Mouse (Mus musculus) E14TG2a.4 (cell line): ENCODE data around the gene Oscar.
"Not testable (repeated sequence)": the region's sequence is repeated elsewhere in the genome, so short reads cannot be mapped to it uniquely, and the experiment has no call there.

Source experiments
- H3K27me3 ChIP-seq: 2 replicates; pipeline ENCODE4 v1.6.1; 2014; ENCODE audit warnings: low read length, control low read depth; ENCODE audit not compliant: insufficient read depth
- H3K36me3 ChIP-seq: 2 replicates; pipeline ENCODE4 v1.6.1; 2014; ENCODE audit warnings: low read length, control low read depth; ENCODE audit not compliant: insufficient read depth
- H3K4me1 ChIP-seq: replicated peaks from 2 replicates; pipeline ENCODE4 v1.6.1; 2014; ENCODE audit warnings: low read depth, low read length, control low read depth
- H3K4me3 ChIP-seq: replicated peaks from 2 replicates; pipeline ENCODE4 v1.5.1; 2014; ENCODE audit warnings: mild to moderate bottlenecking, low read length
- H3K9me3 ChIP-seq: 2 replicates; pipeline ENCODE4 v1.6.1; 2014; ENCODE audit warnings: low read length, control low read depth
- CTCF ChIP-seq: conservative IDR thresholded peaks from 2 replicates; pipeline ENCODE4 v1.5.1; 2014; ENCODE audit warnings: low read length
- NANOG ChIP-seq: IDR thresholded peaks from 2 replicates; pipeline ENCODE4 v1.6.1; 2014; ENCODE audit warnings: borderline replicate concordance, low read length, mixed read lengths
- POU5F1 ChIP-seq: IDR thresholded peaks from 2 replicates; pipeline ENCODE4 v1.6.1; 2014; ENCODE audit warnings: low read length, borderline replicate concordance

Gene Oscar

DNA sequence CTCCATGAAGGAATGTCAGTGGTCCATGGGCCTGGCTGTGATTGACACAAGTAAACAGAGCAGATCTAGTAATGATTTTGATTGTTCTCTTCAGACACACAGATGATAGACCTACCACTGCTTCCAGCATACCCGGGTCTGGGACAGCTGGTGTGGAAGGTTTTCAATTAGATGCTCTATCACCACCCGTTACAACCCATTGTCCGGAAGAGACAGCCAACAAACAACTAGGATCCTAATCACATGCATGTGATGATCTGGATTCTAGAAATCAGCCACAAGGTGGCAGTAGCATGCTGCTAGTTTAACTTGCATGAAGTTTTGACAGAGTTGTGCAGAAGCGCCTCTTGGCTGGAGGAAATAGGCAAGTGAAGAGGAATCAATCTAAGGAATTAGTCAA, 14.8 kb downstream of the Oscar start:
- TF ChIP-seq POU5F1 (no peak), NANOG (no peak), CTCF (peak; percentile 79)
- Histone ChIP-seq H3K36me3 (no peaks in the 10 kb centered on the region), H3K4me1 (peaks cover 12% of the 10 kb centered on the region), H3K9me3 (no peaks in the 10 kb centered on the region), H3K4me3 (no peak overlapping the region), H3K27me3 (no peaks in the 10 kb centered on the region)

DNA sequence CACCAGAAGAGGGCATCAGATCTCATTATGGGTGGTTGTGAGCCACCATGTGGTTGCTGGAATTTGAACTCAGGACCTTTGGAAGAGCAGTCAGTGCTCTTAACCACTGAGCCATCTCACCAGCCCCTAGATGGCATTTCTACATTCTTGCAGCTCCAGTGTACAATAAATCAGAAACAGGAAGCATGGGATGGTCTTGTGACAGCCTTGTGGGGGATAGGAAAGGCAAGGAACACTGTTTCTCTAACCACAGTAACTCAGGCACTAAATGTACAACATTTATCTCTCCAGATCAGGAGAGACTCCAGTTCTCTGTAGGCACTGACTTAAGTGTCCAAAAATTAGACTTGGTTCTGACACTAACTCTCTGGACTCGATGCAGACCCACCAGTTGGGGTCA, 18.2 kb downstream of the Oscar start:
- not testable (repeated sequence) for H3K4me3 ChIP-seq, H3K27me3 ChIP-seq, H3K36me3 ChIP-seq, H3K9me3 ChIP-seq
- H3K4me1 ChIP-seq: peaks cover 11% of the 10 kb centered on the region

DNA sequence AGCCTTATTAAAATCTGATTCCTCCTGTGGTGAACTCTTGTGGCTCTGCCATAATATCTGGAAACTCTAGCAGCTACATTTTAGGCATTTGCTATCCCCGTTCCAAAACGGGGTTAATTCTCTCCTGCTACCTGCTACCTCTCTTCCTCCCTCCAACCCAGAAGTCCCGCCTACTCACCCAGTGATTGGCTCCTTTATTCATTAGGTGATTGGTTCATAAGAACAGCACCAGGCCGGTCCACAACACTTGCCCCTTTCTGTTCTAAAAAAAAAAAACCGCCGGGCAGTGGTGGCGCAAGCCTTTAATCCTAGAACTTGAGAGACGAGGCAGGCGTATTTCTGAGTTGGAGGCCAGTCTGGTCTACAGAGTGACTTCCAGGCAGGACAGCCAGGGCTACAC, 20.8 kb downstream of the Oscar start:
- Histone ChIP-seq H3K4me3 (peak overlapping the region; percentile 76), H3K36me3 (no peaks in the 10 kb centered on the region), H3K4me1 (peaks cover 15% of the 10 kb centered on the region), H3K27me3 (no peaks in the 10 kb centered on the region), H3K9me3 (no peaks in the 10 kb centered on the region)
- TF ChIP-seq CTCF (no peak), NANOG (no peak), POU5F1 (no peak)

DNA sequence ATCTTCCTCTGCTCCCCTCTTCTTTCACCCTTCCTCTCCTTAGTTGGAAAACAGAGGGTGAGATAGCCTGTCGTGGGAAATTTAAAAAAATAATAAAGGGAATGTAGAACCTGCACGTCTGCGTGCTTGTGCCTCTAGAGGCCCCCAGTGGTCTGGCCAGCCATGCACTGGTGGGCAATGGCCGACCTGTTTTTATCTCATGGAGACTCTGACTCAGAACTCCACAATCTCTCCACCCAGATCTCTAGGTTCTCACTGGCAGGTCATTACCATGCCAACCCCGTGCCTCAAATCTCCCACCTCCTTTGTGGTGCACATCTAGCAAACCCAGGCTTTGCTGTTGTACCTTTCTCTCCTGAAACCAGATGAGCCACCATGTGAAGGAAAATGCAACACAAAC, 21.3 kb downstream of the Oscar start:
- peak overlapping the region; percentile 76 for H3K4me3 ChIP-seq
- no peaks in the 10 kb centered on the region for H3K27me3 ChIP-seq
- H3K36me3 ChIP-seq: no peaks in the 10 kb centered on the region
- H3K4me1 ChIP-seq: peaks cover 15% of the 10 kb centered on the region
- H3K9me3 ChIP-seq: no peaks in the 10 kb centered on the region
- TF ChIP-seq CTCF: no peak; the same call in 1 of the 2 replicates
- TF ChIP-seq POU5F1: no peak
- no peak for TF ChIP-seq NANOG

DNA sequence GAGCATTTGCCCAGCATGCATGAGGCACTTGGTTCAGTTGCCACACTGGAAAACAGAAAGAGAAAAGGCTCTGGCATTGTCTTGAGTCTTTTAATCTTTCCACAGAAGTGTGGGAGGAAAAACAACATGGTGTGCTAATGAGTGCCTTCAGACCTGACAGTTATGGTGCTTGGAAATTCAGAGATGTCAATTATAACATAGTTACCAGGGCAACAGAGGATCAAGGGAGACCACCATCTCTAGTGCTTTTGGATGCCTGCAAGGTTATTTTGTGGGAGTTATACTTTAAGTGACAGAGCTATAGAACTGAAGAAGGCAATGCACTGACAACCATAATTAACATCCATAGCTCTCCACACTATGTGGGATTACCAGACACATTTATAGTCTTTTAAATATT, 22.1 kb downstream of the Oscar start:
- Histone ChIP-seq H3K4me1 (peaks cover 13% of the 10 kb centered on the region), H3K9me3 (no peaks in the 10 kb centered on the region), H3K4me3 (no peak overlapping the region), H3K27me3 (no peaks in the 10 kb centered on the region), H3K36me3 (no peaks in the 10 kb centered on the region)
- no peak for TF ChIP-seq CTCF

DNA sequence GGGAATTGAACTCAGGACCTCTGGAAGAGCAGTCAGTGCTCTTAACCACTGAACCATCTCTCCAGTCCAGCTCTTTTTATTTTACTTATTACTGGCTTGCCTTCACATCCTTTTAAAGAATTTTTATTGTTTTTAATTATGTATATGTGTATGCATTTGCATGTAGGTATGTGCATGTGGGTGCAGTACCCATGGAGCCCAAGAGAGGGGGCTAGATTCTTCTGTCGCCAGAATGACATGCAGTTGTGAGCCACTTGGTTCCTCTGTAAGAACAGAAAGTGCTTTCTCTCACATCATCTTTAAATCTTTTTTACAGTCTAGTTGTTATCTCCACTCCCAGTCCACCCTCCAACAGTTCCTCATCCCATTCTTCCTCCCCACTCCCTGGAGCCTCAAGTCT, 24.4 kb downstream of the Oscar start:
- no peaks in the 10 kb centered on the region for H3K27me3 ChIP-seq
- peaks cover 25% of the 10 kb centered on the region for H3K4me1 ChIP-seq
- H3K9me3 ChIP-seq: no peaks in the 10 kb centered on the region
- H3K4me3 ChIP-seq: no peak overlapping the region
- TF ChIP-seq CTCF (peak; percentile 64), POU5F1 (no peak)
- no peaks in the 10 kb centered on the region for H3K36me3 ChIP-seq

DNA sequence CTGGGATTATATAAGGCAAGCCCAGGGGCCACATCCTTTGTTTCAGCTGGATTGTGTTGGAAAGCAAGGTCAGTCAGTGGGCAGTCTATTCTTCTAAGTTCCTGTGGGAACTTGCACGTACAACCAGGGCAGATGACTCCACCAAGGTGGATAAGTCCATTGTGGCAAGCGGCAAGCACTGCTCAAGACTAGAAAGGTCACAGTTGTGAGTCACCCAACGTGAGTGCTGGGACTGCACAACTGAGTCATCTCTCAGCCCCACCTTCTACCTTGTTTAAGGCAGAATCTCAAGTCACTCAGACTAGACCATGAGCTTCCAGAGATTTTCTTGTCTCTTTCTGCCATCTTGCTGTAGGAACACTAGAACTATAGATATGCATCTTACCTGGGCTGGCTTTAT, 25.4 kb downstream of the Oscar start:
- H3K4me3 ChIP-seq: no peak overlapping the region
- TF ChIP-seq CTCF (no peak), NANOG (no peak), POU5F1 (no peak)
- no peaks in the 10 kb centered on the region for H3K27me3 ChIP-seq
- H3K36me3 ChIP-seq: no peaks in the 10 kb centered on the region
- no peaks in the 10 kb centered on the region for H3K9me3 ChIP-seq
- H3K4me1 ChIP-seq: peaks cover 32% of the 10 kb centered on the region

DNA sequence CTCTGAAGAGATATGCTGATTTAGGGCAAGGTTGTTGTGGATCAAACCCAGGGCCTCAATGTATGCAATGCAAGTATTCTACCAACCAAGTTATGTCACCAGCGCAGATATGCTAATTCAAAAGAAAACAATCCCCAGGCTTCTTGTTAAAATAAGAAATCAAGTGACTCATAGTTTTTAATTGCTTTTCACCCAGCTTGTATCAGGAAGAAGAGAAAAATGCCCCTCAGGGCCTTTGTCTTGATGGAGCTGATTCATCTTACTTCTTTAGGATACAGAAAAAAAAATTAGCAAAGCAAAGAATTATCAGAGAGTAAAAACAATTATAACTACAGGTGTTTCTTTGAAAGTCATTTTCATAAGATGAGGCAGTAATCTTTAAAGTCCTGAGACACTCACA, 28.7 kb downstream of the Oscar start:
- Histone ChIP-seq H3K4me3 (no peak overlapping the region), H3K36me3 (no peaks in the 10 kb centered on the region), H3K27me3 (no peaks in the 10 kb centered on the region), H3K9me3 (peaks cover 3% of the 10 kb centered on the region; the same call in 1 of the 2 replicates), H3K4me1 (peaks cover 44% of the 10 kb centered on the region)
- no peak for TF ChIP-seq CTCF
- no peak for TF ChIP-seq NANOG
- no peak for TF ChIP-seq POU5F1

DNA sequence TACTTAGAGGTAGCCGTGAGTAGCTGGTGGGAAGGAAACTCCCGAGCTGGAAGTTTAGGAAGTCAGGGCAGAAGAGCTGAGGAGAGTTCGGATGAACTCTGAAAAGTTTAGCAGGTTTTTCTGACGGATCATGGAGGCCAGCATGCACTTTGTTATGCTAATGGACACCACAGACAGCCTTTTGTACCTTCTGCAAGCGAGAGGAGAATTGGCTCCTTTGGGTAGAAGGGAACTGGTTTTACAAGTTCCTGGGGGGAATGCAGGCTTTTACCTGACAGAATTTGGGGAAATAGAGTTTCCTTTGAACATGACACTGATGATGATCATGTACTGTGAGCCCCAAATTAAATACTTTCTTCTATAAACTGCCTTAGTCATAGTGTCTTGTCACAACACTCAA, 29.7 kb downstream of the Oscar start:
- TF ChIP-seq POU5F1 (peak; percentile 97), NANOG (0 out of 2 replicates have a peak, but pooled peaks have one; percentile 9), CTCF (no peak)
- H3K36me3 ChIP-seq: no peaks in the 10 kb centered on the region
- H3K27me3 ChIP-seq: no peaks in the 10 kb centered on the region
- H3K4me1 ChIP-seq: peaks cover 44% of the 10 kb centered on the region
- peak overlapping the region; percentile 72 for H3K4me3 ChIP-seq
- H3K9me3 ChIP-seq: peaks cover 11% of the 10 kb centered on the region

DNA sequence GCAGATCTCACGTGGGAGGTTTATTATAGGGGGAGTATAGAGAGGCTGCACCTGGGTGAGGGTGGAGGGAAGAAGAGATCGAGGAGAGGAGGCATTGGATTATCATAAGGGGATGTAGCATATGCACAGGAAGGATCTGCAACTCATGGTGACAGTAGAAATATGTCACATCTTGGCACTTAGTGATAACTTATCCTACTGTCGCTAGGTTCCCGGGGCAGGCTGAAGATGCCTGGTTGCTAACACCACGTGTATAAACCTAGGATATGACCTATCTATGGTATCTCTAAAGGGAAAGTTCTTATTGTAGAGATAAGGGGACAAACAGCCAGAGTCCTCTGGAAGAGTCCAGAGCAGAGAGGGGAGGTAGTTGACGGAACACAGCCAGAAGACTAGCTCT, 30.2 kb downstream of the Oscar start:
- Histone ChIP-seq H3K27me3 (no peaks in the 10 kb centered on the region), H3K4me1 (peaks cover 49% of the 10 kb centered on the region), H3K4me3 (peak overlapping the region; percentile 72), H3K9me3 (peaks cover 16% of the 10 kb centered on the region), H3K36me3 (no peaks in the 10 kb centered on the region)
- no peak for TF ChIP-seq CTCF
- no peak for TF ChIP-seq NANOG
- TF ChIP-seq POU5F1: no peak
